ENCODE assay signal across 9 mouse cellular contexts in the genomic region with DNA sequence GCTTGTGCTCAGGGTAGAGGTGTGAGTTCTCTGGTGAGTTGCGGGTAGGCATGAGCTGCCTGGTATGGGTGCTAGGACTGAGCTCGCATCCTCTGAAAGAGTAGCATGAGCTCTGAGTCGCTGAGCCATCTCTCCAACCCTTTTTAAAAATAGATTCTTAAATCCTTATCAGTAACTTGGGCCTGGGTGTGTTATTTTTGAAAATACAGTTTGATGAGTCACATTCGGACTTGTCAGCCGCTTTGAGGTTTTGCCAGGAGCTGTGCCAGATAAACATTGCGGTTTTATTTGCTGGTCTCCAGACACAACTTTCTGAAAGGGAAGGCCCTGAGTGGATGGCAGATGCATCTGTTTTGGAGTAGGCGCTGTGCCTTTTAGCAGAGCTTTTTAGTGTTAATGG. TPM values are rescaled to one million over a fixed set of nuclear protein-coding genes. Genes with fewer than 3 reads are reported as not detected.
A peak's percentile ranks its signal among the peaks of the same experiment; 100 is the strongest.
DNase-seq lines count a peak whose midpoint lies in the region; ATAC-seq and TF ChIP-seq lines count a peak whose summit lies in the region.
"Had no signal": no experiment of that assay in that cellular context is flagged by ENCODE, and none has a peak within 500 bp of the region (broad histone marks: within the 10 kb centered on the region; RNA-seq: fewer than 3 reads in every experiment).

No protein-coding gene starts in this region.

- 10% methylated on average over 7 of the region's 7 CpGs for WGBS in heart, embryonic 12.5 days
- WGBS in liver, embryonic 14.5 days (ENCODE audit: insufficient replicate concordance) = 9% methylated on average over 7 of the region's 7 CpGs
- WGBS in stomach, postnatal 0 days = 44% methylated on average over 7 of the region's 7 CpGs
- WGBS in forebrain, embryonic 11.5 days = 92% methylated on average over 7 of the region's 7 CpGs
- 87% methylated on average over 7 of the region's 7 CpGs for WGBS in hindbrain, embryonic 16.5 days

- H3K36me3 ChIP-seq in heart, embryonic 12.5 days = peaks cover 6% of the 10 kb centered on the region
- peaks cover 17% of the 10 kb centered on the region for H3K36me3 ChIP-seq in liver, embryonic 14.5 days (replicated peaks; ENCODE audit: control insufficient read depth, insufficient read depth, low read depth)
- peaks cover 5% of the 10 kb centered on the region for H3K36me3 ChIP-seq in stomach, postnatal 0 days (ENCODE audit: control insufficient read depth, insufficient read depth, low read length)
- H3K36me3 ChIP-seq in forebrain, embryonic 11.5 days (ENCODE audit: control insufficient read depth, insufficient read depth, low read length) = no peaks in the 10 kb centered on the region
- H3K36me3 ChIP-seq in hindbrain, embryonic 16.5 days (ENCODE audit: control insufficient read depth, insufficient read depth, low read length) = 0 out of 2 replicates have a peak, but pooled peaks cover 2% of the 10 kb centered on the region

- no peaks in the 10 kb centered on the region for H3K27me3 ChIP-seq in heart, embryonic 12.5 days (replicated peaks)
- no peaks in the 10 kb centered on the region for H3K27me3 ChIP-seq in liver, embryonic 14.5 days (ENCODE audit: control insufficient read depth, insufficient read depth, low read length)
- H3K27me3 ChIP-seq in stomach, postnatal 0 days (ENCODE audit: control insufficient read depth, insufficient read depth, low read length) = no peaks in the 10 kb centered on the region
- no peaks in the 10 kb centered on the region for H3K27me3 ChIP-seq in forebrain, embryonic 11.5 days (ENCODE audit: control insufficient read depth, insufficient read depth, low read length)
- H3K27me3 ChIP-seq in hindbrain, embryonic 16.5 days (replicated peaks; ENCODE audit: control insufficient read depth, insufficient read depth, low read length) = no peaks in the 10 kb centered on the region
- H3K27me3 ChIP-seq: hindbrain, embryonic 15.5 days had no signal

- peak; percentile 57 for ATAC-seq in heart, embryonic 12.5 days (ENCODE audit: insufficient number of reproducible peaks, low FRiP score)
- peak; percentile 44 for ATAC-seq in liver, embryonic 14.5 days (ENCODE audit: insufficient read depth)
- ATAC-seq in stomach, postnatal 0 days (ENCODE audit: low FRiP score, low TSS enrichment) = no peak
- no peak for ATAC-seq in forebrain, embryonic 11.5 days (replicated peaks; ENCODE audit: low FRiP score)
- ATAC-seq in hindbrain, embryonic 16.5 days = no peak

- no peak for TF ChIP-seq CTCF in liver, embryonic 14.5 days (IDR thresholded peaks at IDR 0.05; ENCODE audit: low read depth)
- TF ChIP-seq CTCF in stomach, postnatal 0 days (IDR thresholded peaks at IDR 0.05; ENCODE audit: low read depth) = no peak

- H3K9ac ChIP-seq in heart, embryonic 12.5 days = no peak overlapping the region
- peak overlapping the region; percentile 99 for H3K9ac ChIP-seq in liver, embryonic 14.5 days (replicated peaks)
- no peak overlapping the region for H3K9ac ChIP-seq in stomach, postnatal 0 days (ENCODE audit: low read length)
- no peak overlapping the region for H3K9ac ChIP-seq in forebrain, embryonic 11.5 days (ENCODE audit: low read length)
- H3K9ac ChIP-seq in hindbrain, embryonic 16.5 days (ENCODE audit: low read depth, low read length) = no peak overlapping the region
- H3K9ac ChIP-seq: hindbrain, embryonic 15.5 days had no signal

- peaks cover 73% of the 10 kb centered on the region for H3K4me1 ChIP-seq in heart, embryonic 12.5 days (replicated peaks)
- H3K4me1 ChIP-seq in liver, embryonic 14.5 days (replicated peaks; ENCODE audit: control insufficient read depth in 2 of 2, insufficient read depth in 2 of 2, low read length in 1 of 2) = peaks cover 52 to 60% of the 10 kb centered on the region in 2 experiments
- H3K4me1 ChIP-seq in stomach, postnatal 0 days (replicated peaks; ENCODE audit: control insufficient read depth, insufficient read depth) = peaks cover 14% of the 10 kb centered on the region
- peaks cover 9% of the 10 kb centered on the region for H3K4me1 ChIP-seq in forebrain, embryonic 11.5 days (replicated peaks; ENCODE audit: control insufficient read depth, insufficient read depth, low read length)
- H3K4me1 ChIP-seq in hindbrain, embryonic 16.5 days (ENCODE audit: control insufficient read depth, insufficient read depth, low read depth, low read length) = peaks cover 25% of the 10 kb centered on the region

- peak overlapping the region; percentile 49 for H3K4me2 ChIP-seq in heart, embryonic 12.5 days
- H3K4me2 ChIP-seq in liver, embryonic 14.5 days (ENCODE audit: low read depth) = peak overlapping the region; percentile 89
- no peak overlapping the region for H3K4me2 ChIP-seq in stomach, postnatal 0 days (replicated peaks; ENCODE audit: low read depth)
- no peak overlapping the region for H3K4me2 ChIP-seq in forebrain, embryonic 11.5 days (ENCODE audit: low read depth, low read length, severe bottlenecking)
- H3K4me2 ChIP-seq in hindbrain, embryonic 16.5 days (ENCODE audit: low read length) = no peak overlapping the region
- H3K4me2 ChIP-seq: hindbrain, embryonic 15.5 days had no signal

- H3K4me3 ChIP-seq in heart, embryonic 12.5 days = peak overlapping the region; percentile 8; the same call in 1 of the 2 replicates
- H3K4me3 ChIP-seq in liver, embryonic 14.5 days (ENCODE audit: insufficient read depth in 1 of 2, low read depth in 2 of 2, low read length in 2 of 2) = peak overlapping the region; percentile 50 to 95
- no peak overlapping the region for H3K4me3 ChIP-seq in stomach, postnatal 0 days (ENCODE audit: low read depth, low read length)
- no peak overlapping the region for H3K4me3 ChIP-seq in forebrain, embryonic 11.5 days (ENCODE audit: low read depth, low read length)
- H3K4me3 ChIP-seq in hindbrain, embryonic 16.5 days (ENCODE audit: low read length) = no peak overlapping the region
- H3K4me3 ChIP-seq: hindbrain, embryonic 15.5 days had no signal

- H3K9me3 ChIP-seq in heart, embryonic 12.5 days (replicated peaks) = no peaks in the 10 kb centered on the region; the same call in 1 of the 2 replicates
- no peaks in the 10 kb centered on the region for H3K9me3 ChIP-seq in liver, embryonic 14.5 days (ENCODE audit: control insufficient read depth, low read length)
- no peaks in the 10 kb centered on the region for H3K9me3 ChIP-seq in stomach, postnatal 0 days (ENCODE audit: control insufficient read depth, low read length)
- no peaks in the 10 kb centered on the region for H3K9me3 ChIP-seq in forebrain, embryonic 11.5 days (ENCODE audit: control insufficient read depth, low read length)
- H3K9me3 ChIP-seq in hindbrain, embryonic 16.5 days (ENCODE audit: control insufficient read depth, low read length) = no peaks in the 10 kb centered on the region
- H3K9me3 ChIP-seq: hindbrain, embryonic 15.5 days had no signal

- peak; percentile 36 to 43 for DNase-seq in left cerebral cortex, adult 18-20 months (ENCODE audit: low spot score in 2 of 2)
- no peak for DNase-seq in left cerebral cortex, adult 11 months (ENCODE audit: low spot score)
- peak; percentile 81 for DNase-seq in adrenal gland, postnatal 10 days
- peak; percentile 80 to 85 (median 82) for DNase-seq in liver, embryonic 14.5 days (ENCODE audit: low read depth in 3 of 3, low spot score in 3 of 3)
- DNase-seq in stomach, postnatal 0 days (ENCODE audit: low spot score) = peak; percentile 30
- DNase-seq in forebrain, embryonic 11.5 days (ENCODE audit: low spot score) = no peak

- peak; percentile 93 for TF ChIP-seq EP300 in liver, embryonic 14.5 days (IDR thresholded peaks at IDR 0.05; ENCODE audit: low read depth)
- TF ChIP-seq EP300 in stomach, postnatal 0 days (optimal IDR thresholded peaks at IDR 0.05) = no peak

- H3K27ac ChIP-seq in heart, embryonic 12.5 days (ENCODE audit: poor library complexity, severe bottlenecking) = peak overlapping the region; percentile 77
- H3K27ac ChIP-seq in liver, embryonic 14.5 days = peak overlapping the region; percentile 99
- H3K27ac ChIP-seq in stomach, postnatal 0 days (replicated peaks) = no peak overlapping the region
- no peak overlapping the region for H3K27ac ChIP-seq in forebrain, embryonic 11.5 days (ENCODE audit: low read depth, low read length)
- H3K27ac ChIP-seq in hindbrain, embryonic 16.5 days (ENCODE audit: low read depth, low read length) = no peak overlapping the region
- H3K27ac ChIP-seq: hindbrain, embryonic 15.5 days had no signal

RNA-seq across cellular contexts. Expression of a gene that starts 51.2 kb away (rescaled TPM):
- total RNA-seq in left cerebral cortex, adult 18-20 months (2021) = 10 to 100 TPM; 16.4 to 16.6 TPM
- under 1 TPM; 0.30 to 0.33 TPM for total RNA-seq in adrenal gland, postnatal 10 days (2021)
- polyA plus RNA-seq in heart, embryonic 12.5 days (2016; fragmentation: Nextera tagmentation; extraction: Ambion mirVana) = 2.1 and 2.4 TPM in 2 replicates
- 0.03 and 0.04 TPM in 2 replicates for polyA plus RNA-seq in liver, embryonic 14.5 days (2012; rRNA removed)
- 0.09 and 0.22 TPM in 2 replicates for polyA plus RNA-seq in liver, embryonic 14.5 days (2014; fragmentation: Nextera tagmentation; extraction: Ambion mirVana)
- polyA plus RNA-seq in stomach, postnatal 0 days (2015; fragmentation: Nextera tagmentation; extraction: Ambion mirVana) = 0.12 and 0.21 TPM in 2 replicates
- polyA plus RNA-seq in forebrain, embryonic 11.5 days (2014; fragmentation: Nextera tagmentation; extraction: Ambion mirVana) = 0.15 and 0.32 TPM in 2 replicates
- polyA plus RNA-seq in hindbrain, embryonic 16.5 days (2015; fragmentation: Nextera tagmentation; extraction: Ambion mirVana) = 11.0 and 11.2 TPM in 2 replicates

Comparison
In these comparisons a context has a peak if more than half of its experiments do, and no peak if none do; other contexts are left out.
1. DNase-seq: peak in left cerebral cortex, adult 18-20 months (2 of 2), adrenal gland, postnatal 10 days (single experiment), liver, embryonic 14.5 days (3 of 3) and stomach, postnatal 0 days (single experiment); none in left cerebral cortex, adult 11 months (single experiment) and forebrain, embryonic 11.5 days (single experiment).
2. ATAC-seq: peak in heart, embryonic 12.5 days (single experiment) and liver, embryonic 14.5 days (single experiment); none in stomach, postnatal 0 days (single experiment), forebrain, embryonic 11.5 days (single experiment) and hindbrain, embryonic 16.5 days (single experiment).
3. H3K27ac ChIP-seq: peak in heart, embryonic 12.5 days (single experiment) and liver, embryonic 14.5 days (single experiment); none in stomach, postnatal 0 days (single experiment), forebrain, embryonic 11.5 days (single experiment) and hindbrain, embryonic 16.5 days (single experiment).
4. H3K4me2 ChIP-seq: peak in heart, embryonic 12.5 days (single experiment) and liver, embryonic 14.5 days (single experiment); none in stomach, postnatal 0 days (single experiment), forebrain, embryonic 11.5 days (single experiment) and hindbrain, embryonic 16.5 days (single experiment).
5. H3K4me3 ChIP-seq: peak in heart, embryonic 12.5 days (single experiment) and liver, embryonic 14.5 days (2 of 2); none in stomach, postnatal 0 days (single experiment), forebrain, embryonic 11.5 days (single experiment) and hindbrain, embryonic 16.5 days (single experiment).